Mouse (Mus musculus) testis, adult 2 months (tissue): ENCODE data around the gene Xpnpep1. TPM values are rescaled to one million over a fixed set of nuclear protein-coding genes. Genes with fewer than 3 reads are reported as not detected.

Source experiments
- H3K27ac ChIP-seq: fragments of 200-500 bp; 2 replicates; pipeline ENCODE4 v1.5.1; 2012; ENCODE audit warnings: low read depth, low read length; ENCODE audit not compliant: control insufficient read depth, insufficient read depth
- H3K27me3 ChIP-seq: fragments of 200-500 bp; 2 replicates; pipeline ENCODE4 v1.6.1; 2012; ENCODE audit warnings: mild to moderate bottlenecking, low read length, moderate library complexity; ENCODE audit not compliant: control insufficient read depth, insufficient read depth
- H3K36me3 ChIP-seq: fragments of 200-500 bp; 2 replicates; pipeline ENCODE4 v1.6.1; 2012; ENCODE audit warnings: mild to moderate bottlenecking, low read length; ENCODE audit not compliant: control insufficient read depth, insufficient read depth
- H3K4me1 ChIP-seq: fragments of 200-500 bp; 2 replicates; pipeline ENCODE4 v1.6.1; 2012; ENCODE audit warnings: low read length; ENCODE audit not compliant: control insufficient read depth, insufficient read depth
- H3K4me3 ChIP-seq: fragments of 200-500 bp; 2 replicates; pipeline ENCODE4 v1.5.1; 2012; ENCODE audit warnings: low read depth, mild to moderate bottlenecking, low read length, moderate library complexity, mixed read lengths; ENCODE audit not compliant: control insufficient read depth
- CTCF ChIP-seq: fragments of 200-500 bp; IDR thresholded peaks from 2 replicates; pipeline ENCODE4 v1.5.1; 2012; ENCODE audit warnings: low read depth, mild to moderate bottlenecking, inconsistent platforms, low read length, moderate library complexity; ENCODE audit not compliant: control insufficient read depth, insufficient read depth, insufficient replicate concordance
- POLR2A ChIP-seq: fragments of 200-500 bp; IDR thresholded peaks from 2 replicates; pipeline ENCODE4 v1.6.1; 2012; ENCODE audit warnings: low read depth, mild to moderate bottlenecking, inconsistent platforms, low read length, moderate library complexity; ENCODE audit not compliant: control insufficient read depth
- polyA plus RNA-seq: library from polyadenylated mRNA; depleted of rRNA; stranded (reverse); fragments of >200 nt; gene quantifications from 2 replicates; pipeline ENCODE4 v1.2.3, GENCODE M21; 2012; rRNA removed

Xpnpep1 gene
- polyA plus RNA-seq, 1 experiment, result 141 TPM

- Histone ChIP-seq H3K4me1 (no peaks in the 10 kb centered on the region), H3K27ac (no peak overlapping the region), H3K4me3 (no peak overlapping the region), H3K36me3 (no peaks in the 10 kb centered on the region), H3K27me3 (no peaks in the 10 kb centered on the region)
- no peak for TF ChIP-seq CTCF
- TF ChIP-seq POLR2A, result no peak
These were observed 73.7 kb downstream of the Xpnpep1 start for GRCm38 (mm10) chr19:52966339-52966738.

- TF ChIP-seq POLR2A (no peak), CTCF (no peak)
- no peaks in the 10 kb centered on the region for H3K36me3 ChIP-seq
- no peak overlapping the region for H3K27ac ChIP-seq
- no peaks in the 10 kb centered on the region for H3K27me3 ChIP-seq
- H3K4me3 ChIP-seq, result no peak overlapping the region
- no peaks in the 10 kb centered on the region for H3K4me1 ChIP-seq
These were observed 77.3 kb downstream of the Xpnpep1 start for GRCm38 (mm10) chr19:52962745-52963144.

GRCm38 (mm10) chr19:52922678-52923495, 117.1 kb downstream of the Xpnpep1 start:
- H3K27ac ChIP-seq, result no peak overlapping the region
- no peak for TF ChIP-seq POLR2A
- peak; percentile 67; the same call in 1 of the 2 replicates for TF ChIP-seq CTCF

GRCm38 (mm10) chr19:52904182-52904581, 135.8 kb downstream of the Xpnpep1 start:
- no peaks in the 10 kb centered on the region for H3K27me3 ChIP-seq
- H3K36me3 ChIP-seq, result no peaks in the 10 kb centered on the region
- H3K27ac ChIP-seq, result no peak overlapping the region
- H3K4me3 ChIP-seq, result no peak overlapping the region
- TF ChIP-seq CTCF (peak; percentile 84; the same call in 1 of the 2 replicates), POLR2A (no peak)
- no peaks in the 10 kb centered on the region for H3K4me1 ChIP-seq

More at GRCm38 (mm10) chr19:52922678-52923495, 117.1 kb downstream of the Xpnpep1 start:
- peak overlapping the region; percentile 31 for H3K4me3 ChIP-seq
- H3K4me1 ChIP-seq, result peaks cover 13% of the 10 kb centered on the region
- no peaks in the 10 kb centered on the region for H3K36me3 ChIP-seq
- no peaks in the 10 kb centered on the region for H3K27me3 ChIP-seq

GRCm38 (mm10) chr19:52891807-52892442, 148.1 kb downstream of the Xpnpep1 start:
- no peak overlapping the region for H3K4me3 ChIP-seq
- H3K36me3 ChIP-seq, result no peaks in the 10 kb centered on the region
- no peaks in the 10 kb centered on the region for H3K27me3 ChIP-seq
- TF ChIP-seq POLR2A, result no peak
- TF ChIP-seq CTCF, result no peak
- no peaks in the 10 kb centered on the region for H3K4me1 ChIP-seq
- no peak overlapping the region for H3K27ac ChIP-seq

Other genes starting within 250 kb of the Xpnpep1 start
- gene Add3, start 100.2 kb upstream of the Xpnpep1 start, polyA plus RNA-seq, result 27.2 and 29.0 TPM in 2 replicates